Mouse (Mus musculus) heart, embryonic 15.5 days (tissue): ENCODE measurements around the gene Adgrf5. TPM values are rescaled to one million over a fixed set of nuclear protein-coding genes. Genes with fewer than 3 reads are reported as not detected.

ENCODE experiments used
- ATAC-seq: fragments of 200-750 bp; cut with Nextera tagmentation; replicated peaks from 2 replicates; pipeline ENCODE4 v1.8.0; 2017; ENCODE audit warnings: low read depth, moderate TSS enrichment; ENCODE audit not compliant: insufficient number of reproducible peaks, insufficient read depth, low FRiP score
- H3K27ac ChIP-seq: fragments of 300-500 bp; sonication (generic); 2 replicates; pipeline ENCODE4 v1.5.1; 2015; ENCODE audit warnings: mild to moderate bottlenecking, inconsistent platforms
- H3K27me3 ChIP-seq: fragments of 300-500 bp; sonication (generic); 2 replicates; pipeline ENCODE4 v1.6.1; 2015; ENCODE audit warnings: inconsistent platforms
- H3K36me3 ChIP-seq: fragments of 300-500 bp; sonication (generic); 2 replicates; pipeline ENCODE4 v1.6.1; 2015; ENCODE audit warnings: mild to moderate bottlenecking, inconsistent platforms
- H3K4me1 ChIP-seq: fragments of 300-500 bp; sonication (generic); replicated peaks from 2 replicates; pipeline ENCODE4 v1.6.1; 2015; ENCODE audit warnings: inconsistent platforms
- H3K4me2 ChIP-seq: fragments of 300-500 bp; sonication (generic); 2 replicates; pipeline ENCODE4 v1.6.1; 2015; ENCODE audit warnings: inconsistent platforms, mild to moderate bottlenecking, moderate library complexity
- H3K4me3 ChIP-seq: fragments of 300-500 bp; sonication (generic); 2 replicates; pipeline ENCODE4 v1.5.1; 2015; ENCODE audit warnings: mild to moderate bottlenecking, inconsistent platforms
- H3K9ac ChIP-seq: fragments of 300-500 bp; sonication (generic); 2 replicates; pipeline ENCODE4 v1.6.1; 2015; ENCODE audit warnings: mild to moderate bottlenecking, inconsistent platforms
- H3K9me3 ChIP-seq: fragments of 300-500 bp; sonication (generic); replicated peaks from 2 replicates; pipeline ENCODE4 v1.6.1; 2016; ENCODE audit warnings: inconsistent platforms
- WGBS: fragments of 180-500 bp; shearing (Covaris S2); methylation state at CpG from one replicate; pipeline ENCODE4 v1.1.7; 2015; ENCODE audit warnings: mixed read lengths; 5-methylcytosine and 5-hydroxymethylcytosine counted together
- polyA plus RNA-seq: library from polyadenylated mRNA; unstranded; fragments of >200 nt; fragmentation: Nextera tagmentation; extraction: Ambion mirVana; gene quantifications from 2 replicates; pipeline ENCODE4 v1.2.1, GENCODE M21; 2015

Gene Adgrf5
- polyA plus RNA-seq, 1 experiment from 2014 or later = 20.5 TPM

GRCm38 (mm10) chr17:43406321-43406720 is 46.1 kb downstream of the Adgrf5 start:
- Histone ChIP-seq H3K4me1 (no peaks in the 10 kb centered on the region; the same call in none of the 2 replicates), H3K36me3 (no peaks in the 10 kb centered on the region), H3K4me2 (no peak overlapping the region), H3K27me3 (no peaks in the 10 kb centered on the region), H3K27ac (no peak overlapping the region), H3K9me3 (no peaks in the 10 kb centered on the region), H3K4me3 (no peak overlapping the region), H3K9ac (no peak overlapping the region)
- ATAC-seq = no peak
- 42% methylated on average over 3 of the region's 3 CpGs for WGBS

DNA sequence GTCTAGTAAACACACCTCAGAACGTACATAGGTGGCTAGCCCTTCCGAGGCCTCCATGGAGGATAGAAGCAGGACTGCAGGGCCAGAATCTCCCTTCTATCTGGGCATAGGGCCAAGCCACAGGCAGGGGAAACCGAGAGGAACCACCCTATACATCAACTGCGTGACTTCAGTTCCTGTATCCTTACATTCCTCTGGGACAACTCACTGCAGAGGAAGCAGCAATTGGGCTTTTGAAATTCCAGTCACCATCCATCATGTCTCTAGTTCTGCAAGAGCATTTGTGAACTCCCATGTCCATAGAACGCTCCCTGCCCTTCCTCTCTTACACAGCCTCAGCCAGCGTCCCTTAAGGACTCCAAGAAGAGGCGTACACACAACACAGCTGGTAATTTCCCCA is 47.3 kb downstream of the Adgrf5 start:
- ATAC-seq = peak; percentile 67; the same call in 1 of the 2 replicates
- 47% methylated on average over 7 of the region's 7 CpGs for WGBS
- Histone ChIP-seq H3K4me3 (no peak overlapping the region), H3K4me1 (no peaks in the 10 kb centered on the region; the same call in none of the 2 replicates), H3K27ac (peak overlapping the region; percentile 69), H3K27me3 (no peaks in the 10 kb centered on the region), H3K9me3 (no peaks in the 10 kb centered on the region), H3K4me2 (no peak overlapping the region), H3K36me3 (no peaks in the 10 kb centered on the region), H3K9ac (no peak overlapping the region)

GRCm38 (mm10) chr17:43413182-43413581 is 52.9 kb downstream of the Adgrf5 start:
- Histone ChIP-seq H3K4me2 (no peak overlapping the region), H3K27me3 (no peaks in the 10 kb centered on the region), H3K36me3 (no peaks in the 10 kb centered on the region), H3K4me1 (no peaks in the 10 kb centered on the region), H3K27ac (no peak overlapping the region), H3K9ac (no peak overlapping the region), H3K4me3 (no peak overlapping the region), H3K9me3 (no peaks in the 10 kb centered on the region)
- WGBS = 70% methylated on average over 7 of the region's 7 CpGs
- no peak for ATAC-seq

DNA sequence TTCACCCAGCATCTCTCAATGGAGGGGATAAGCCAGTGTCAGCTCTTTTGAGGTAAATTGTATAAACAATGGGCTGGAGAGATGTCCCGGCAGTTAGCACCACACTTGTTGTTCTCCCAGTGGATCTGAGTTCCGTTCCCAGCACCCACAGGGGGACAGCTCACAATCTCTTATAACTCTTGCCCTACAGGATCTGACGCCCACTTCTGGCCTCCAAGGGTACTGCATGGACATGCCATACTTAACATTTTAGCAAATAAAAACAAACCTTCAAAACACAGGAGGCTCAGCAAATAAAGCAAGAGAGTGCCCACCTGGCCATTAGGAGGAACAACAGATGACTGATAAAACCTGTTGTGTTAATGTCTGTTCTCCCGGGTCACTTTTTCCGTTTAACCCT is 59.0 kb downstream of the Adgrf5 start:
- Histone ChIP-seq H3K9me3 (no peaks in the 10 kb centered on the region), H3K4me2 (no peak overlapping the region), H3K27ac (no peak overlapping the region), H3K9ac (no peak overlapping the region), H3K36me3 (no peaks in the 10 kb centered on the region), H3K27me3 (no peaks in the 10 kb centered on the region), H3K4me1 (no peaks in the 10 kb centered on the region; the same call in 1 of the 2 replicates), H3K4me3 (no peak overlapping the region)
- ATAC-seq = no peak
- 76% methylated on average over 5 of the region's 5 CpGs for WGBS

DNA sequence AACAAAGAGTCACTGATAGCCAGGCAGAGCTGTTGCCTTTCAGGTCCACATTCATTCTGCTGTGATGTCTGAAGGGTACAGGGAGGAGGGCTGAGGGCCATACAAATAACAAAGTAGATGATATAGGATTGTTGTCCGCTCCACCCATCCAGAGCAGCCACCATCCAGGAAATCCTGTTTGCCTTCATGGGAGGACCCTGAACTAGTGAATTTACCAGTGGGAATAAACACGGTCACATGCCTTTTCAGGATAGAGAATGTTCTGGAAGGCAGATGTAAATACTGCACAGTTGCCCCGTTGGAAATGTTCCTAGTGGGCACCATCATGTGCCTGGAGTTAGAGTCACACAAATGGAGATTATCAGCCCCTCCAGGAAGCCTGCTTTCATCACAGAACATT is 60.1 kb downstream of the Adgrf5 start:
- Histone ChIP-seq H3K36me3 (no peaks in the 10 kb centered on the region), H3K9ac (no peak overlapping the region), H3K4me3 (no peak overlapping the region), H3K4me1 (no peaks in the 10 kb centered on the region; the same call in 1 of the 2 replicates), H3K9me3 (no peaks in the 10 kb centered on the region), H3K4me2 (no peak overlapping the region), H3K27ac (no peak overlapping the region), H3K27me3 (no peaks in the 10 kb centered on the region)
- 66% methylated on average over 3 of the region's 3 CpGs for WGBS
- ATAC-seq = no peak

- H3K9me3 ChIP-seq = no peaks in the 10 kb centered on the region
- H3K27me3 ChIP-seq = no peaks in the 10 kb centered on the region
- 58% methylated on average over 5 of the region's 5 CpGs for WGBS
- no peak overlapping the region for H3K4me3 ChIP-seq
- no peaks in the 10 kb centered on the region for H3K36me3 ChIP-seq
- H3K9ac ChIP-seq = no peak overlapping the region
- no peaks in the 10 kb centered on the region; the same call in 1 of the 2 replicates for H3K4me1 ChIP-seq
- no peak overlapping the region for H3K27ac ChIP-seq
- ATAC-seq = no peak
- no peak overlapping the region for H3K4me2 ChIP-seq
These were observed 63.7 kb downstream of the Adgrf5 start for GRCm38 (mm10) chr17:43423953-43424352.

GRCm38 (mm10) chr17:43431692-43432091 is 71.4 kb downstream of the Adgrf5 start:
- Histone ChIP-seq H3K4me2 (no peak overlapping the region), H3K27me3 (no peaks in the 10 kb centered on the region), H3K9me3 (no peaks in the 10 kb centered on the region), H3K27ac (no peak overlapping the region), H3K36me3 (no peaks in the 10 kb centered on the region), H3K9ac (no peak overlapping the region), H3K4me1 (no peaks in the 10 kb centered on the region), H3K4me3 (no peak overlapping the region)
- ATAC-seq = no peak
- 40% methylated on average over 5 of the region's 5 CpGs for WGBS

DNA sequence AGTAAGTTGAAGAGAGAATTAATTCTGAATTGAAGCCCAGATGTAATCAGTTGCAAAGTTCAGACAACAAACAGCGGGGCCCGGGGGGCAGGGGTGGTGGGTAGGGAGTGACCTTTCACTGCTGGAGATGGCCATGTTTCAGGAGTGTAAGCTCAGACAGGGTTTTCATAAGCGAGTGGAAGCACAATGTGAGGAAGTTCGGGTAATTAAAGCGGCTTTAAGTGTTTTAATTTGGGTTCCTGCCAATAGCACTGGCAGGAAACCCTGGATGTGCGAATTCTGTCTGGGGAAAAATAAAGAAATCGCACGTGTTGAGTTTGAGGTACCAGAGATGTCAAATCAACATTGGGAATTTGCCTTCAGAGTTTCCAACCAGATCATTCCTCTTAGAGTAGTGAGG is 74.2 kb downstream of the Adgrf5 start:
- no peak overlapping the region for H3K4me2 ChIP-seq
- no peaks in the 10 kb centered on the region for H3K9me3 ChIP-seq
- no peaks in the 10 kb centered on the region for H3K27me3 ChIP-seq
- no peak overlapping the region for H3K27ac ChIP-seq
- no peaks in the 10 kb centered on the region for H3K4me1 ChIP-seq
- no peak overlapping the region for H3K9ac ChIP-seq
- WGBS = 70% methylated on average over 8 of the region's 8 CpGs
- no peak overlapping the region for H3K4me3 ChIP-seq
- ATAC-seq = no peak
- H3K36me3 ChIP-seq = no peaks in the 10 kb centered on the region

GRCm38 (mm10) chr17:43451216-43451615 is 91.0 kb downstream of the Adgrf5 start:
- ATAC-seq = no peak
- Histone ChIP-seq H3K9ac (no peak overlapping the region), H3K4me3 (no peak overlapping the region), H3K4me1 (no peaks in the 10 kb centered on the region), H3K27me3 (no peaks in the 10 kb centered on the region), H3K4me2 (no peak overlapping the region), H3K27ac (no peak overlapping the region), H3K9me3 (no peaks in the 10 kb centered on the region), H3K36me3 (no peaks in the 10 kb centered on the region; the same call in 1 of the 2 replicates)
- WGBS = 61% methylated on average over 1 of the region's 1 CpGs

- Histone ChIP-seq H3K4me1 (peaks cover 16% of the 10 kb centered on the region), H3K27me3 (no peaks in the 10 kb centered on the region), H3K27ac (no peak overlapping the region), H3K36me3 (no peaks in the 10 kb centered on the region), H3K4me3 (no peak overlapping the region), H3K9me3 (no peaks in the 10 kb centered on the region), H3K4me2 (no peak overlapping the region), H3K9ac (no peak overlapping the region)
- 10% methylated on average over 9 of the region's 9 CpGs for WGBS
- 0 out of 2 replicates have a peak, but pooled peaks have one; percentile 33 for ATAC-seq
These were observed 98.3 kb downstream of the Adgrf5 start for GRCm38 (mm10) chr17:43458598-43458997.

DNA sequence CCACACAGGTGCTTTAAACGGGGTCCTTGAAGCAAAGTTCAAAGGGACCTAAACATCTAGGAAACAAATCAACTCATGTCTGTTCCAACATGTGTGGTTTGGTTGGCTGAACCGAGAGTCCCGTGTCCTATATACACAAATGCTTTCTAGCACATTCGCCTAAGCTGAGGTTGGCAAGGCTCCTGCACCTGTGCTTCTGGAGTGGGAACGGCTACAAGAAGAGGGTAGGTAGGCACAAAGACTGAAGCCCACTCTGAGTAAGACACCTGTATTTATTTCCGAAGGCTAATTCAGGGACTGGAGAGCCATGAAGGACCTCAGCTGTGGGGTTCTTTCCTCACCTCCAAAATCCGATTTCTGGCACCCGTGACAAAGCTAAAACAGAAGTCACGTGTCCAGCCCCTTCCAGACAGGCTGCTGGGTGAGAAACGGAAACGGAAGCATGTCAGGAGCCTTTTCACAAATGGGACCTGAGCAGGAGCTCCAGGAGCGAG is 99.5 kb downstream of the Adgrf5 start:
- no peak overlapping the region for H3K4me3 ChIP-seq
- H3K27me3 ChIP-seq = no peaks in the 10 kb centered on the region
- H3K9me3 ChIP-seq = no peaks in the 10 kb centered on the region
- WGBS = 69% methylated on average over 12 of the region's 12 CpGs
- no peaks in the 10 kb centered on the region for H3K36me3 ChIP-seq
- H3K4me2 ChIP-seq = no peak overlapping the region
- H3K27ac ChIP-seq = 0 out of 2 replicates have a peak overlapping the region, but pooled peaks have one; percentile 7
- H3K9ac ChIP-seq = no peak overlapping the region
- peaks cover 16% of the 10 kb centered on the region for H3K4me1 ChIP-seq
- ATAC-seq = no peak
